Mouse (Mus musculus) intestine, embryonic 15.5 days (tissue): ENCODE data around the gene E130114P18Rik. TPM values are rescaled to one million over a fixed set of nuclear protein-coding genes. Genes with fewer than 3 reads are reported as not detected.

Source experiments
- ATAC-seq: fragments of 200-750 bp; cut with Nextera tagmentation; 2 replicates; pipeline ENCODE4 v1.8.0; 2017; ENCODE audit warnings: moderate TSS enrichment, moderate library complexity
- H3K27ac ChIP-seq: fragments of 300-500 bp; sonication (generic); 2 replicates; pipeline ENCODE4 v1.5.1; 2015; ENCODE audit warnings: mild to moderate bottlenecking, inconsistent platforms
- H3K27me3 ChIP-seq: fragments of 300-500 bp; sonication (generic); replicated peaks from 2 replicates; pipeline ENCODE4 v1.6.1; 2015; ENCODE audit warnings: inconsistent platforms
- H3K36me3 ChIP-seq: fragments of 300-500 bp; sonication (generic); 2 replicates; pipeline ENCODE4 v1.6.1; 2015; ENCODE audit warnings: inconsistent platforms
- H3K4me1 ChIP-seq: fragments of 300-500 bp; sonication (generic); replicated peaks from 2 replicates; pipeline ENCODE4 v1.6.1; 2015; ENCODE audit warnings: inconsistent platforms
- H3K4me2 ChIP-seq: fragments of 300-500 bp; sonication (generic); replicated peaks from 2 replicates; pipeline ENCODE4 v1.6.1; 2015; ENCODE audit warnings: mild to moderate bottlenecking, inconsistent platforms
- H3K4me3 ChIP-seq: fragments of 300-500 bp; sonication (generic); replicated peaks from 2 replicates; pipeline ENCODE4 v1.5.1; 2015; ENCODE audit warnings: inconsistent platforms
- H3K9ac ChIP-seq: fragments of 300-500 bp; sonication (generic); 2 replicates; pipeline ENCODE4 v1.6.1; 2015; ENCODE audit warnings: inconsistent platforms
- H3K9me3 ChIP-seq: fragments of 300-500 bp; sonication (generic); 2 replicates; pipeline ENCODE4 v1.6.1; 2016; ENCODE audit warnings: inconsistent platforms
- WGBS: fragments of 180-500 bp; shearing (Covaris S2); methylation state at CpG from one replicate; pipeline ENCODE4 v1.1.7; 2015; 5-methylcytosine and 5-hydroxymethylcytosine counted together
- polyA plus RNA-seq: library from polyadenylated mRNA; unstranded; fragments of >200 nt; fragmentation: Nextera tagmentation; extraction: Ambion mirVana; gene quantifications from 2 replicates; pipeline ENCODE4 v1.2.1, GENCODE M21; 2015

The E130114P18Rik gene
- polyA plus RNA-seq, 1 experiment from 2014 or later, result 3.9 TPM

GRCm38 (mm10) chr4:97816001-97816400 is 38.1 kb upstream of the E130114P18Rik start:
- Histone ChIP-seq H3K27me3 (no peaks in the 10 kb centered on the region), H3K9ac (no peak overlapping the region), H3K4me3 (no peak overlapping the region), H3K9me3 (no peaks in the 10 kb centered on the region), H3K36me3 (no peaks in the 10 kb centered on the region), H3K27ac (no peak overlapping the region), H3K4me2 (no peak overlapping the region), H3K4me1 (no peaks in the 10 kb centered on the region)
- ATAC-seq, result no peak

- no peak overlapping the region for H3K27ac ChIP-seq
- WGBS, result 87% methylated on average over 7 of the region's 7 CpGs
- H3K9me3 ChIP-seq, result no peaks in the 10 kb centered on the region
- no peak overlapping the region for H3K9ac ChIP-seq
- H3K36me3 ChIP-seq, result no peaks in the 10 kb centered on the region
- no peak for ATAC-seq
- no peak overlapping the region for H3K4me3 ChIP-seq
- H3K4me1 ChIP-seq, result no peaks in the 10 kb centered on the region
- no peaks in the 10 kb centered on the region for H3K27me3 ChIP-seq
- no peak overlapping the region for H3K4me2 ChIP-seq
Observed at GRCm38 (mm10) chr4:97814515-97814914, 36.6 kb upstream of the E130114P18Rik start.

GRCm38 (mm10) chr4:97813996-97814395 is 36.1 kb upstream of the E130114P18Rik start:
- H3K9ac ChIP-seq, result no peak overlapping the region
- no peaks in the 10 kb centered on the region for H3K36me3 ChIP-seq
- no peak overlapping the region for H3K4me3 ChIP-seq
- no peak overlapping the region for H3K27ac ChIP-seq
- H3K4me2 ChIP-seq, result no peak overlapping the region
- ATAC-seq, result no peak
- 65% methylated on average over 4 of the region's 4 CpGs for WGBS
- H3K27me3 ChIP-seq, result no peaks in the 10 kb centered on the region
- H3K9me3 ChIP-seq, result no peaks in the 10 kb centered on the region
- H3K4me1 ChIP-seq, result no peaks in the 10 kb centered on the region

- 77% methylated on average over 5 of the region's 5 CpGs for WGBS
- Histone ChIP-seq H3K9ac (no peak overlapping the region), H3K36me3 (no peaks in the 10 kb centered on the region), H3K4me1 (no peaks in the 10 kb centered on the region), H3K27ac (no peak overlapping the region), H3K4me3 (no peak overlapping the region), H3K9me3 (no peaks in the 10 kb centered on the region), H3K4me2 (no peak overlapping the region), H3K27me3 (no peaks in the 10 kb centered on the region)
- ATAC-seq, result no peak
Observed at GRCm38 (mm10) chr4:97813035-97813434, 35.2 kb upstream of the E130114P18Rik start.

GRCm38 (mm10) chr4:97810348-97810939 is 32.6 kb upstream of the E130114P18Rik start:
- 89% methylated on average over 7 of the region's 7 CpGs for WGBS
- H3K4me1 ChIP-seq, result no peaks in the 10 kb centered on the region
- H3K4me2 ChIP-seq, result no peak overlapping the region
- H3K27ac ChIP-seq, result no peak overlapping the region
- no peak for ATAC-seq
- no peaks in the 10 kb centered on the region for H3K27me3 ChIP-seq
- no peaks in the 10 kb centered on the region for H3K9me3 ChIP-seq
- no peaks in the 10 kb centered on the region for H3K36me3 ChIP-seq
- H3K9ac ChIP-seq, result no peak overlapping the region
- H3K4me3 ChIP-seq, result no peak overlapping the region

GRCm38 (mm10) chr4:97809582-97810295 is 31.9 kb upstream of the E130114P18Rik start:
- ATAC-seq, result no peak

GRCm38 (mm10) chr4:97808885-97809284 is 31.0 kb upstream of the E130114P18Rik start:
- Histone ChIP-seq H3K9ac (no peak overlapping the region), H3K4me3 (no peak overlapping the region), H3K27me3 (no peaks in the 10 kb centered on the region), H3K4me1 (no peaks in the 10 kb centered on the region), H3K4me2 (no peak overlapping the region), H3K9me3 (no peaks in the 10 kb centered on the region), H3K36me3 (no peaks in the 10 kb centered on the region), H3K27ac (no peak overlapping the region)
- WGBS, result 75% methylated on average over 3 of the region's 3 CpGs
- no peak for ATAC-seq

More at GRCm38 (mm10) chr4:97809582-97810295, 31.9 kb upstream of the E130114P18Rik start:
- Histone ChIP-seq H3K36me3 (no peaks in the 10 kb centered on the region), H3K9ac (no peak overlapping the region), H3K4me2 (no peak overlapping the region), H3K27ac (no peak overlapping the region), H3K27me3 (no peaks in the 10 kb centered on the region), H3K4me1 (no peaks in the 10 kb centered on the region), H3K4me3 (no peak overlapping the region), H3K9me3 (no peaks in the 10 kb centered on the region)
- 82% methylated on average over 4 of the region's 4 CpGs for WGBS

GRCm38 (mm10) chr4:97806924-97807323 is 29.0 kb upstream of the E130114P18Rik start:
- no peak overlapping the region for H3K27ac ChIP-seq
- no peaks in the 10 kb centered on the region for H3K9me3 ChIP-seq
- no peak overlapping the region for H3K4me3 ChIP-seq
- no peak overlapping the region for H3K9ac ChIP-seq
- WGBS, result 91% methylated on average over 2 of the region's 2 CpGs
- H3K4me1 ChIP-seq, result no peaks in the 10 kb centered on the region
- no peak overlapping the region for H3K4me2 ChIP-seq
- no peaks in the 10 kb centered on the region for H3K27me3 ChIP-seq
- no peak for ATAC-seq
- no peaks in the 10 kb centered on the region for H3K36me3 ChIP-seq

- H3K9ac ChIP-seq, result no peak overlapping the region
- ATAC-seq, result no peak
- H3K4me1 ChIP-seq, result no peaks in the 10 kb centered on the region
- no peak overlapping the region for H3K27ac ChIP-seq
- H3K4me3 ChIP-seq, result no peak overlapping the region
- H3K4me2 ChIP-seq, result no peak overlapping the region
- no peaks in the 10 kb centered on the region for H3K36me3 ChIP-seq
- H3K27me3 ChIP-seq, result no peaks in the 10 kb centered on the region
- no peaks in the 10 kb centered on the region for H3K9me3 ChIP-seq
- 57% methylated on average over 7 of the region's 7 CpGs for WGBS
Observed at GRCm38 (mm10) chr4:97805896-97806808, 28.3 kb upstream of the E130114P18Rik start.

- Histone ChIP-seq H3K4me2 (no peak overlapping the region), H3K36me3 (no peaks in the 10 kb centered on the region), H3K9me3 (no peaks in the 10 kb centered on the region), H3K4me1 (no peaks in the 10 kb centered on the region), H3K27me3 (no peaks in the 10 kb centered on the region), H3K27ac (no peak overlapping the region), H3K4me3 (no peak overlapping the region), H3K9ac (no peak overlapping the region)
- 45% methylated on average over 2 of the region's 2 CpGs for WGBS
- ATAC-seq, result no peak
Observed at GRCm38 (mm10) chr4:97805255-97805654, 27.4 kb upstream of the E130114P18Rik start.

- ATAC-seq, result no peak
- no peak overlapping the region for H3K4me2 ChIP-seq
- H3K27me3 ChIP-seq, result no peaks in the 10 kb centered on the region
- no peaks in the 10 kb centered on the region for H3K9me3 ChIP-seq
- WGBS, result 83% methylated on average over 5 of the region's 5 CpGs
- no peak overlapping the region for H3K4me3 ChIP-seq
- no peak overlapping the region for H3K27ac ChIP-seq
- H3K36me3 ChIP-seq, result 0 out of 2 replicates have a peak, but pooled peaks cover 3% of the 10 kb centered on the region
- no peaks in the 10 kb centered on the region for H3K4me1 ChIP-seq
- H3K9ac ChIP-seq, result no peak overlapping the region
Observed at GRCm38 (mm10) chr4:97804638-97805037, 26.8 kb upstream of the E130114P18Rik start.

GRCm38 (mm10) chr4:97803791-97804190 is 25.9 kb upstream of the E130114P18Rik start:
- H3K4me3 ChIP-seq, result no peak overlapping the region
- H3K27me3 ChIP-seq, result no peaks in the 10 kb centered on the region
- no peak overlapping the region for H3K27ac ChIP-seq
- 0 out of 2 replicates have a peak, but pooled peaks cover 3% of the 10 kb centered on the region for H3K36me3 ChIP-seq
- no peak for ATAC-seq
- no peak overlapping the region for H3K9ac ChIP-seq
- H3K4me2 ChIP-seq, result no peak overlapping the region
- 81% methylated on average over 3 of the region's 3 CpGs for WGBS
- H3K9me3 ChIP-seq, result no peaks in the 10 kb centered on the region
- no peaks in the 10 kb centered on the region for H3K4me1 ChIP-seq
